Mouse (Mus musculus) forelimb bud, embryonic 11.5 days (tissue): ENCODE data around the gene Gm4201.
"Not testable (repeated sequence)": the region's sequence is repeated elsewhere in the genome, so short reads cannot be mapped to it uniquely, and the experiment has no call there.

Source experiments
- DNase-seq: peaks from one replicate; pipeline ENCODE4 v3.0.0-alpha.2; 2012; ENCODE audit warnings: low read depth, low spot score

Gm4201 gene

GRCm38 (mm10) chr7:22565243-22565642, at the start of gene Gm4201:
TSS of gene Gm4201 (minus strand) at chr7:22565343.
- not testable (repeated sequence) for DNase-seq

- DNase-seq: not testable (repeated sequence)
These were observed 22.9 kb upstream of the Gm4201 start, which contains the start of gene Gm4565 for GRCm38 (mm10) chr7:22588027-22588426. TSS of gene Gm4565 (minus strand) at chr7:22588127.

- not testable (repeated sequence) for DNase-seq
These were observed 30.4 kb downstream of the Gm4201 start, which contains the start of gene Gm8677 for GRCm38 (mm10) chr7:22534787-22535186. TSS of gene Gm8677 (minus strand) at chr7:22534887.

- not testable (repeated sequence) for DNase-seq
These were observed 42.5 kb downstream of the Gm4201 start, which contains the start of gene Vmn1r152 for GRCm38 (mm10) chr7:22522667-22523066. TSS of gene Vmn1r152 (plus strand) at chr7:22522967.
